Mouse (Mus musculus): ENCODE measurements around the gene Olfr1121. TPM values are rescaled to one million over a fixed set of nuclear protein-coding genes. Genes with fewer than 3 reads are reported as not detected.

The Olfr1121 gene
- polyA plus RNA-seq (2014; fragmentation: Illumina TruSeq; extraction: RNeasy Lipid Tissue Mini Kit (QIAGEN cat#74804); ENCODE audit: insufficient read depth, low read depth, low replicate concordance) = not detected

GRCm38 (mm10) chr2:87369595-87369994 lies at the start of gene Olfr1121:
TSS of gene Olfr1121 (plus strand) at chr2:87369895.

GRCm38 (mm10) chr2:87354515-87354914 lies 15.2 kb upstream of the Olfr1121 start, which contains the start of gene Olfr1120:
TSS of gene Olfr1120 (plus strand) at chr2:87354815.

GRCm38 (mm10) chr2:87385549-87385948 lies 15.9 kb downstream of the Olfr1121 start, which contains the start of gene Olfr1122:
TSS of gene Olfr1122 (plus strand) at chr2:87385849.

DNA sequence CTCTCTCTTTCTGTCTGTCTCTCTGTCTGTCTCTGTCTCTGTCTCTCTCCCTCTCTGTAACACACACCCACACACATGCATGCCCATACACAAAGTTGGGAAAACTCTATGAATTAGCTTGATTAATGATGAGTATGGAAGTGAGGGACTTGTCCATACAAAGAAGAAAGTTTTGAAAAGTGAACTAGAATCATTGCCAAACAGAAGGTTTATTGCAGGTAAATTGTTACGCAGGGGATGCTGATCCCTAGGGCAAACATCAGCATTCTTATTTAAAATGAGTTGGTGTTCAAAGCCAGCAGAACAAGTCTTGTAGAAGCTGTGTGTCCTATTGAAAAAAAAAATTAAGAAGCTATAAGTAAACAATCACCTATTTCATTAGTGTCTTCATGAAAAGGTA lies 46.6 kb downstream of the Olfr1121 start, which contains the start of gene Olfr1123:
TSS of gene Olfr1123 (plus strand) at position 301 of the 400 bp plus-strand sequence.

Other genes starting within 250 kb of the Olfr1121 start
- gene Olfr1110, start 229.6 kb upstream of the Olfr1121 start, polyA plus RNA-seq (2014; fragmentation: Illumina TruSeq; extraction: RNeasy Lipid Tissue Mini Kit (QIAGEN cat#74804); ENCODE audit: insufficient read depth, low read depth, low replicate concordance) = not detected
- gene Olfr1111, start 217.3 kb upstream of the Olfr1121 start, polyA plus RNA-seq (2014; fragmentation: Illumina TruSeq; extraction: RNeasy Lipid Tissue Mini Kit (QIAGEN cat#74804); ENCODE audit: insufficient read depth, low read depth, low replicate concordance) = not detected
- gene Olfr1112, start 182.1 kb upstream of the Olfr1121 start, polyA plus RNA-seq (2014; fragmentation: Illumina TruSeq; extraction: RNeasy Lipid Tissue Mini Kit (QIAGEN cat#74804); ENCODE audit: insufficient read depth, low read depth, low replicate concordance) = not detected
- gene Olfr1113, start 160.9 kb upstream of the Olfr1121 start, polyA plus RNA-seq (2014; fragmentation: Illumina TruSeq; extraction: RNeasy Lipid Tissue Mini Kit (QIAGEN cat#74804); ENCODE audit: insufficient read depth, low read depth, low replicate concordance) = not detected
- not detected for gene Olfr1115, start 121.9 kb upstream of the Olfr1121 start, polyA plus RNA-seq (2014; fragmentation: Illumina TruSeq; extraction: RNeasy Lipid Tissue Mini Kit (QIAGEN cat#74804); ENCODE audit: insufficient read depth, low read depth, low replicate concordance)
- not detected for gene Olfr1116, start 102.4 kb upstream of the Olfr1121 start, polyA plus RNA-seq (2014; fragmentation: Illumina TruSeq; extraction: RNeasy Lipid Tissue Mini Kit (QIAGEN cat#74804); ENCODE audit: insufficient read depth, low read depth, low replicate concordance)
- gene Olfr1118, start 62.3 kb upstream of the Olfr1121 start, polyA plus RNA-seq (2014; fragmentation: Illumina TruSeq; extraction: RNeasy Lipid Tissue Mini Kit (QIAGEN cat#74804); ENCODE audit: insufficient read depth, low read depth, low replicate concordance) = not detected
- not detected for gene Olfr1120, start 15.1 kb upstream of the Olfr1121 start, polyA plus RNA-seq (2014; fragmentation: Illumina TruSeq; extraction: RNeasy Lipid Tissue Mini Kit (QIAGEN cat#74804); ENCODE audit: insufficient read depth, low read depth, low replicate concordance)
- gene Olfr1122, start 16.0 kb downstream of the Olfr1121 start, polyA plus RNA-seq (2014; fragmentation: Illumina TruSeq; extraction: RNeasy Lipid Tissue Mini Kit (QIAGEN cat#74804); ENCODE audit: insufficient read depth, low read depth, low replicate concordance) = not detected
- not detected for gene Olfr1123, start 46.7 kb downstream of the Olfr1121 start, polyA plus RNA-seq (2014; fragmentation: Illumina TruSeq; extraction: RNeasy Lipid Tissue Mini Kit (QIAGEN cat#74804); ENCODE audit: insufficient read depth, low read depth, low replicate concordance)
- not detected for gene Olfr1124, start 60.4 kb downstream of the Olfr1121 start, polyA plus RNA-seq (2014; fragmentation: Illumina TruSeq; extraction: RNeasy Lipid Tissue Mini Kit (QIAGEN cat#74804); ENCODE audit: insufficient read depth, low read depth, low replicate concordance)
- gene Olfr1126, start 84.1 kb downstream of the Olfr1121 start, polyA plus RNA-seq (2014; fragmentation: Illumina TruSeq; extraction: RNeasy Lipid Tissue Mini Kit (QIAGEN cat#74804); ENCODE audit: insufficient read depth, low read depth, low replicate concordance) = not detected
- gene Pramel7, start 127.2 kb downstream of the Olfr1121 start, polyA plus RNA-seq (2014; fragmentation: Illumina TruSeq; extraction: RNeasy Lipid Tissue Mini Kit (QIAGEN cat#74804); ENCODE audit: insufficient read depth, low read depth, low replicate concordance) = not detected
- not detected for gene Pramel6, start 136.7 kb downstream of the Olfr1121 start, polyA plus RNA-seq (2014; fragmentation: Illumina TruSeq; extraction: RNeasy Lipid Tissue Mini Kit (QIAGEN cat#74804); ENCODE audit: insufficient read depth, low read depth, low replicate concordance)
- gene Olfr153, start 161.9 kb downstream of the Olfr1121 start, polyA plus RNA-seq (2014; fragmentation: Illumina TruSeq; extraction: RNeasy Lipid Tissue Mini Kit (QIAGEN cat#74804); ENCODE audit: insufficient read depth, low read depth, low replicate concordance) = not detected
- not detected for gene Olfr1128, start 175.6 kb downstream of the Olfr1121 start, polyA plus RNA-seq (2014; fragmentation: Illumina TruSeq; extraction: RNeasy Lipid Tissue Mini Kit (QIAGEN cat#74804); ENCODE audit: insufficient read depth, low read depth, low replicate concordance)
- gene Olfr1129, start 204.0 kb downstream of the Olfr1121 start, polyA plus RNA-seq (2014; fragmentation: Illumina TruSeq; extraction: RNeasy Lipid Tissue Mini Kit (QIAGEN cat#74804); ENCODE audit: insufficient read depth, low read depth, low replicate concordance) = not detected
- gene Olfr1130, start 236.3 kb downstream of the Olfr1121 start, polyA plus RNA-seq (2014; fragmentation: Illumina TruSeq; extraction: RNeasy Lipid Tissue Mini Kit (QIAGEN cat#74804); ENCODE audit: insufficient read depth, low read depth, low replicate concordance) = not detected

All from lung, adult 10 weeks (tissue).